Mouse (Mus musculus): ENCODE results near the gene Lrrtm4.

- TF ChIP-seq POLR2A (IDR thresholded peaks at IDR 0.05; ENCODE audit: low read depth, low read length), result no peak
- no peak for TF ChIP-seq CTCF (IDR thresholded peaks at IDR 0.05; ENCODE audit: extremely low read depth, insufficient read length, insufficient replicate concordance, low read depth, low read length)
These were observed 38.2 kb downstream of the Lrrtm4 start for GRCm38 (mm10) chr6:80056849-80057248.
